Mouse (Mus musculus): Measurements from ENCODE around the gene R3hcc1l.

R3hcc1l gene

DNA sequence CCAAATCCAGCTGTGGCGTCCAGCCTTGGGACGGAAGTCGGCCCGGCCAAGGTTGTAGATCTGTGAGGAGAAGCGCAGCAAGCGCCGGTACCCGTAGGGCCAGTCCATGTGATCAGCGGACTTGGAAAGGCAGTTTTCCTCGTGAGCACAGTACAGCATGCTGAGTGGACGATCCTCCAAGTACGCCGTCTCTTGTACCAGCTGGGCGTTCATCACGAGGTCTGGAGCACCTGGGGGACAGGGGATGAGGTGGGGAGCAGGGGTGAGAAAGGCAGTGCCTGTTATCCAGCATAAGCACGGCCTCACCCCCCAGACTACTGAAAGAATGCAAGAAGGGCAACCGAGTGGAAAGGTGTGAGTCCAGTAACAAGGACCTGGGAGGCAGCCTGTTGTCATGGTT lies 81.3 kb downstream of the R3hcc1l start:
- DNase-seq (ENCODE audit: extremely low spot score) = no peak

DNA sequence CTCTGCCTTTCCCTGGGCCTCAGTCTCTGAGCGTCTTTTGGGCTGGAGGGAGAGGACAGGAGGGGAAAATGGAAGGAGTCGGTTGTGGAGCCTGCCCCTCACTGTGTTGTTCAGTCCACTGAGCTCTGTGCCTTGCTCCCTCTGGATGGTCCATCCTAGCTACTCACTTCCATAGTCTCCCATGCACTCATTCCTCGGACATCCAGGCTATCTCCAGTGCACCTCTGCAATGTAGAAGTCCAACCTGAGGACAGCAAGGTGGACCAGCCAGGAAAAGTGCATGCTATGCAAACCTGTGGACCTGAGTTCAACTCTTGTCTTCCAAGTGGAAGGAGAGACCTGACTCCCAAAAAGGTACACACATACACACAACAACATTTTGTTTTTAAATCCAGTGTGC lies 82.0 kb downstream of the R3hcc1l start:
- no peak for DNase-seq (ENCODE audit: extremely low spot score)

DNA sequence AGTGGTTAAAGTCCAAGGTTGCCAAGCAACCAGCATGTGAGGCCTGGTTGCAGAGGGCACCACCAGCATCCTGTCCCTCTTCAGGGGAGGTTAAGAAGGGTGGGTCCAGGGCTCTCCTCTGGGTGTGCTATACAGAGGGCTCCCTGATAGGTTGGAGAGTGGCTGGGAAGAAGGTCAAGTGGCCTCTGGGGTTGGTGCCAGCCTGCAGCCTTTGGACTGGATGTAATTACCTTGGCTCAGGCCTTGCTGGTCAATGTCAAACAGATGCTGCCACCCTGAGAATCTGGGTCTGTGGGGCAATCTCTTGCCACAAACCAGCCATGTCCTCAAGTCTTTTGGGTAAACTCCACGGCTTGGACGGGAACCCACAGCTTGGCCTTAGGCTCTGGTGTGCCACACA lies 82.9 kb downstream of the R3hcc1l start:
- no peak for DNase-seq (ENCODE audit: extremely low spot score)

DNA sequence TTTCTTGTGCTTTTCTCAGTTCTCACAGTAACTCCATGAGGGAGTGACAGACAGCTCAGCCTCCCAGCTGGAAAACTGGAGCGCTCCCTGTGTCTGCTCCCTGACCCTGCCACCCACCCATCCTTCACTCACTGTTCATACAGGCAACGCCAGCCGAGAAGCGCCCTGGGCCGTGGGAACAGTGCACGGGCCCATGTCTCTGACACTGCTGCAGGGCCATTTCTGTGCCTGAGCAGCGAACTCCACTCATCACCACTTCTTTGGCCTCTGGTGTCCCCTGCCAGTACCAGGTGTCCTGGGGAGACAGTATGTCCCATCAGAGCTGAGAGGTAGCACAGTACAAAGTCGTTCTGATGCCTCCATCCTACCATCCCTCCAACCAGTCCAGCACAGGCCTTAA lies 83.5 kb downstream of the R3hcc1l start:
- no peak for DNase-seq (ENCODE audit: extremely low spot score)

DNA sequence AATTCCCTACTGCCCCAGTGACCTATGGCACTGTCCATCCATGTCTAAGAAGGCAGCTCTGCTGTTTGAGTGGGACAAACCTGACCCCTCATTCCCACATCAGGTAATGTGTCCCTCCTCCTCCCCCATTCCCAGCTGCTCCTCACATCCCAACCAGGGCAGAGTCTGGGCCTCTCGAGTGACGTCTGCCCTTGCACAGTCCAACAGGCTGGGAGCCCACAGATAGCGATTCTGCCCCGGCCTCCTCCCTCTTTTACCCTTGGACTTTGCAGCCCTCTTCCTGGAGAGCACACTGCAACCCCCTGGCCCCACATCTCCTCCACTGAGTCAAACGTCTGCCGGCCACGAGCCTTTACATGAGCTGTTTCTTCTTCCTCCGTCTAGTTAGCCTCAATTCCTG lies 84.0 kb downstream of the R3hcc1l start:
- DNase-seq (ENCODE audit: extremely low spot score) = no peak

DNA sequence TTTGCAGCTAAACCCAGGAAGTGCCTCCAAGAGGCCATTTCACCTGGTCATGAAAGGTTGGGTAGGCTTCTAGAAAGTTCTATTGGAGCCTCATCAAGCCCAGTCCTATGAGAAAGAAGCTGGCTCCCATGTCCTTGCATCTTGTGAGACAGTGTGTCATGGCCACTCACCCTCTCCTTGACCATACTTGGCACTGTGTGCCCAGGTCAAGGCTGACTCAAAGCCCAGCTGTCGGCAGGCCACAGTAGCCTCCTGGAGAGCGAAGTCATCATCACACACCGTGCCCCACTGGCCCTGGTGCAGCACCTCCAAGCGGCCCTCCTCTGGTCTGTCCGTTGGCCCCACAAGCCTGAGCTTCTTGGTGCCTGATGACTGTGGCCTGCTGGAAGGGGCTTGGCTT lies 89.5 kb downstream of the R3hcc1l start:
- no peak for DNase-seq (ENCODE audit: extremely low spot score)

DNA sequence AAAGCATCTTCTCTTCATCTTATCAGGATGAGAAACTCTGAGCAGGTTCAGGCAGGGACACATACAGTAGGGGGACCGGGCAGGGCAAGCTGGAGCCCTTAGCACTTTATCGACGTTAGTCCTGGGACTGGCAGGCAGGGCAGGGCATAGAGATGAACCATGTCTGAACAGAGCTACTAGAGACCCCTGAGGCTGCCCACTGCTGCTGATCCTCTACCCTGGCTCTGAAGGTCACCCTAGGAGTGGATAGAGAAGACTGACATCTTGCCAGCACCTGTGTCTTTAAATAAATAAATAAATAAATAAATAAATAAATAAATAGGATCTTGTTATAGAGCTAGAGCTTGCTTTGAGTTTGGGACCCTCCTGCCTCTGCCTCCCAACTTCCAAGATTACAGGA lies 91.2 kb downstream of the R3hcc1l start:
- no peak for DNase-seq (ENCODE audit: extremely low spot score)

DNA sequence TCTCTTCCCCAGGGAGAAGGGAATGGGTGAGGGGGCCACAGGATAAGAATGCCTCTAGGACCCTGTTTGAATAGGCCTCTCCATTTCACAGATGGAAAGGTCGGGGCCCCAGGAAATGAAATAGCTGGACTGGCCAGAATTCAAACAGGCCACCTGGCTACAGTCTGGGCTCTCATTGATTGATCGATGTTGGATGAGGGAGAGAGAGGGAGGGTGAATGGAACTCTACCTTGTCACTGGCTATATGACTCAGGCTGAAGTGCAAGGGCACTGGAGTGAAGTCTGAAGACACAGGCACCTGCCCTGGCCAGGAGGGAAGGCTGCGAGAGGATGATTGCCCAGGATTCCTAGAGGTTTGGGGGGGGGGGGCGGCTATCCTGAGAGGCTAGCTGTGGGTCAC lies 93.2 kb downstream of the R3hcc1l start:
- no peak for DNase-seq (ENCODE audit: extremely low spot score)

DNA sequence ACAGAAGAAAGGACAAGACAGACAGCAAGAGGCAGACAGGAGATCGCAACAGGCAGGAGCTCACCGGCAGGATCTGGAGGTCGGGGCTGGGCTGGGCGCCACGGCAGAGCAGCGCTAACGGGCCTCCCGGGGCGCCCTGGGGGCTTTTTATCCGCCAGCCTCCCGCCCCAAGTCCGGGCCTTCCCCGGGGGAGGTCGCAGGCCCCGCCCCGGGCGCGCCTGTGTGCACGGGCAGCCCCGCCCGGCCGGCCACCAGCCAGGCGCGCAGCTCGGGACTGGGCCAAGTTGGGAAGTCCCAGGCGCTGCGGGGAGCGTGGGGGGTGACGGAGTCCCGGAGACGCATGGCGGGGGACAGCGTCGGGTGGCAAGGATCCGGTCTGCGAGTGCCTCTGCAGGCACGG lies 94.1 kb downstream of the R3hcc1l start, which contains the start of gene Loxl4:
Gene Loxl4 (minus strand): TSS at position 160 of the 400 bp plus-strand sequence.
- no peak for DNase-seq (ENCODE audit: extremely low spot score)

DNA sequence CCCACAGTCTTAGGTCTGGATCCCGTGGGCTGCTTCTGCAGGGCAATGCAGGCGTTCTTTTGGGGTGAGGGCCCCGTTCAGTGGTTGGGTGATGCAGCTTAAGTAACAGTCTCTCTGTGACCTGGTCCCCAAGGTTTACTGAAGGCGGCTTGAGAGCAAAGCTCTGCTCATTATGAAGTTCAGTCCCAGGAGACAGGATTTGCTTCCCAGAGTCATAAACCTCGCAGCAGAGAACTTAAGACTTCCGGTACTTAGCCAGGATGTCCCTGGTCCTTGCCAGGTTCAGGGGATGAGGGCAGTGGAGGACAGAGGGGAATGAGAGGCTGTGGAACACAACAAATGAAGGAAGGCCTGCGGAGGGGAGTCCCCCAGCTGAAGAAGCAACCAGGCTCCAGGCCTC lies 94.6 kb downstream of the R3hcc1l start:
- no peak for DNase-seq (ENCODE audit: extremely low spot score)

DNA sequence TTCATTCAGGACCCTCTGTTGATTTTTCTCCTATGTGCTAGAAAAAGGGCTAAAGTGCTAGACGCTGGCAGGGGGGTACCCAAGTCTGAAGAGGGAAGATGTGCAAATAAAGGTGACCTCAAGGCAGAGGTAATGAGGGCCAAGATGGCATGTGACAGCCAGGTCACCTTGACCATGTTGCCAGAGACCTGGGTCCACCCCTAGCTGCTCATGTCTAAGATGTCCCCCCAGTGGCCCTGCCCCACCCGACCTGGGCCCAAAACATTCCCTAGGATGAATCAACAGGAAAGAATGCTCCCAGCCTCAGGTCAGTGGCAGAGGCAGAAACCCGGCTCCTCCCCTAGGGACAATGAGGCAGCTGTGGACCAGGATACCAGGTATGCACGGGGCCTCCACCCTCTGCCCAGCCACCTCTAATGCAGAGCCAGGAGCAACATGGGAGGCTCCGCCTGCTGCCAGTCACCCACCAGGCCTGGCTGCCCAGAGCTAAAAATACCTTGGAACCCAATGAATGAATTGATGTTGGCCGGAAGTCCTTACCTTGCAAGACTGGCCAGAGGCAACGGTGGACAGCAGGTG lies 95.2 kb downstream of the R3hcc1l start:
- no peak for DNase-seq (ENCODE audit: extremely low spot score)

DNA sequence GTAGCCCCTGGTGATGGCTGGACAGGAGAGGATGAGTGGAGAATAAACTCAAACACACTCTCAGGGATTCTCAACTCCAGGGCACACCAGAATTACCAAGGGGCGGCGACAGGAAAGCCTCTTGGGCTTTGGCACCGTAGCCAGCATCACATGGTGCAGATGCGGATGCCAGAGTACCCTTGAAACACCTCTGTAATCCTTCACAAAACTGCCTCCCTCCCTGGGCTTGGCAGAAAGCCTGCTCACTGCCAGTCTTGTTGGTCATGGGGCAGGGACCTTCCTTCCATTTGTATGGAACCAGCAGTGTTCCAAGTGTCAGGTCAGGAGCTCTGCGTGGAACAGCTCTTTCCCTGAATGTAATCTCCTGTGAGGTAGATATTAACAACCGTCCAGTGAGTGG lies 109.5 kb downstream of the R3hcc1l start:
- no peak for DNase-seq (ENCODE audit: extremely low spot score)

DNA sequence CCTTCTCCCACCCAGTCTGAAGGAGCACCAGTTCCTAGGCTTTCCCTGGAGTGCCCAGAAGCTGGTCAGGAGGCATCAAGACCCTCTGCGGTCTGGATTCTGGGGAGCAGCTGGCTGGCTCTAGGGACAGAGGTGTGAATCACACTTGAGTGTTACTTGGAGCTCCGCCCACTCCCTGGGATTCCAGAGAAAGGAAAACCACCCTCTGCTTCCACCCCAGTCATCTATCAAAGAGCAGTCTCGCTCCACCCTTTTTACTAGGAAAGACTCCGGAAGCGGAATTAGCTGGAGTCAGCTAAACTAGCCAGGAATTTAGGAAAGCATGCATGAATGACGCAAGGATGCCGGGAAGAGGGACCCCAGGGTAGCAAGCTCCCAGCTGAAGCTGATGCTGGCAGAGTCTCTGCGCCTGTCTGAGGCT lies 113.0 kb downstream of the R3hcc1l start:
- DNase-seq (ENCODE audit: extremely low spot score) = peak; percentile 47

DNA sequence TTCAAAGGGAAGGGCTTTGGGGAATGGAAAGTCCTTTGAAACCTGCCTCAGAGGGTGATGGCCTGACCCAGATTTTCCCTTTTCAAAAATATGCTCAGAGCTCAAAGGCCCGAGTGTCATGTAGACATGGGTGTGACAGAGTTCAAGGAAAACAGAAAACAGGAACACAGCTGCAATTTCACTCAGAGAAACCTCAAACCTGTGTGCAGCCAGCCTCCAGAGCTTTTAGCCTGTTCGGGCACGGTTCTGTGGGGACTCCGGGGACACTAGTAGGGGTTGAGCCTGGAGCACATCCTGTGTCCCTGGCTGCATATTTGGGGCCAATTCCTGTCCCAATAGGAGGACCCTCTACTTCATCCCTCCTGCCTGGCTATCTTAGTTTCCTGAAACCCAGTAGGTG lies 113.7 kb downstream of the R3hcc1l start:
- no peak for DNase-seq (ENCODE audit: extremely low spot score)

DNA sequence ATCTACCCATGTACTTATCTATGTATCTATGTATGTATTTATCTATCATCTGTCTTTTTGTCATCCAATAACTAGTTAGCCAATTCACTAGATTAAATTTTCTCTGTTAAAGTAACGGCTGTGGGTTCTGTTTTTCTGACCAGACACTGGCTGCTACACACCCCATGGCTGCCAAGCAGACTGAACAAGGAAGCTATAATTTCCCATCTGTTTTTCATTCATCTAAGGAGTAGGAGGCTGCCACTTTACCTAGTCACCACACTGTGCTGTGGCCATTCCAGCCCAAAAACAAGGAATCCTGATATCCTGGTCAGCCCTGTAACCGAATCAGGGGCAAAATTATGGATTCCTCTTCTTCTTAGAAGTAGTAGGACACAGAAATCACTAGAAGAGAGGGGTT lies 115.1 kb downstream of the R3hcc1l start:
- DNase-seq (ENCODE audit: extremely low spot score) = no peak

DNA sequence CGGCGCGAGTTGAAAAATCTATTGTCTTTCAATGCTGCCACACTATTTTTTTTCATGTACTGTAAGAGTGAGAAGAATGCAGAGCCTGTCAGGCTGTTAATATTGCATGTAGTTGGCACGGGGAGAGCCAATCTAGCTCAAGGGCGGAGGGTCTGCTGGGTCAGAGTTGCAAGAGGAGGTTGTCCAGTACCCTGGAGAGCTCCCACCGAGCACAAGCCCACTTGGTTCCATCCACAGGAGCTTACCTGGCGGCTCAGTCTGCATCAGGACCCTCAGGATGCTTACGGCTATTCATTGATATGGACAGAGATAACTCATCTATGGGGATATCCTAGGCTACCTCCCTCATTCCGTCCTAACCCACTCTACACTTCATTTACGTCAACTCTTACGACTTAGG lies 118.1 kb downstream of the R3hcc1l start:
- peak; percentile 46 for DNase-seq (ENCODE audit: extremely low spot score)

DNA sequence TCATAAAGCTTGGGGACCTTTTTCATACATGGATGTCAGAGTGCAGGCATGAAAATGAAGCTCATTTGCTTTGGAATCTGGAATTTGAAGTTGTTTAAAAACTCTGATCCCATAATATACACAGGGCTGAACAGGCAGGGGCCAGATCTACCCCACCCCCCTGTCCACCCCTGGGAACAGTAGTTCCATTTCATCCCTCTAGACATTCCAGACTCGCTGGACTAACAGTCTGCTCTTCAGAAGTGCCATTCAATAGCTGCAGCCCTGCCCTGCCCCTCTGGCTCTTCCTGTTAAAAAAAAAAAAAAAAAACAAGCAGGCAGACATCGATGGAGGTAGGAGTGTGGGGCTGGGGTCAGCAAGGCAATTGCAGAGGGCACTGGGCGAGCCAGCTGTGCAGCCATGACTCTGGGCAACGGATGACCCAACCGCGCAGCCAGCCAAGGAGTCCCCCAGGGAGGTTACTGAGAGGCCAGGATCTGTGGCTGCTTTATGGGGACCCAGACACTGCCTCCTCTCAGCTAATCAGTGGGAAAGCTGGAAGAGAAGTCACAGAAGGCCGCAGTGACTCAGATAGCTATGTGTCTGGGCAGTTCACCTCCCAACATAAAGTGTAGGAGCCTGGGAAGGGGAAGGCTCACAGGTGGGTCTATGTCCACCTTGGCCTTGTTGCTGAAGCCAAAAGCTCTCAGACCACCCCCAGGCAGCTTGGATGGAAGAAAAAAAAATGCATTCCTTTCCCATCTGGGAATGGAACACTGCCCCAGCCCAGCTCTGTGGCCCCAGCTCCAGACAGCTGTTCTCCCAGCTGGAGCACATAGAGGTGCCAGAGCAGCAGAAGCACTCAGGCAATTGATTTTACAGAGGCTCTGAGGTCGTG lies 120.3 kb downstream of the R3hcc1l start:
- peak; percentile 27 for DNase-seq (ENCODE audit: extremely low spot score)

DNA sequence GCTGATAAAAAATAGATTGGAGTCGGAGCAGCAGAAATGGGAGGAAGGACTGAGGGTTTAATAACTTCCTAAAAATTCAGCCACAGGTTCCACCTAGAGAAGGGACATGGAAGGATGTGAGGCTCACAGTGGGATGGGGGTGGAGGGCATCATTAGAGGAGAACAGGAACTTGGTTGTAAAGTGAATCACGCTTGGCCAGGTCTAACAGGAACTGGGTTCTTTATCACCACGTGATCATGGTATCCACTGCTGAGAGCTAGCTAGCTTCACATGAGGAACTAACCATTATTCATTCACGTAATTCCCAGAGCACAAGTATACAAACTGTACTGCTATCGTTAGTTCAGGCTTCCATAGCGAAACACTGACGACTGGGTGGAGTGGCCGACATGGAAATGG lies 121.0 kb downstream of the R3hcc1l start:
- no peak for DNase-seq (ENCODE audit: extremely low spot score)

DNA sequence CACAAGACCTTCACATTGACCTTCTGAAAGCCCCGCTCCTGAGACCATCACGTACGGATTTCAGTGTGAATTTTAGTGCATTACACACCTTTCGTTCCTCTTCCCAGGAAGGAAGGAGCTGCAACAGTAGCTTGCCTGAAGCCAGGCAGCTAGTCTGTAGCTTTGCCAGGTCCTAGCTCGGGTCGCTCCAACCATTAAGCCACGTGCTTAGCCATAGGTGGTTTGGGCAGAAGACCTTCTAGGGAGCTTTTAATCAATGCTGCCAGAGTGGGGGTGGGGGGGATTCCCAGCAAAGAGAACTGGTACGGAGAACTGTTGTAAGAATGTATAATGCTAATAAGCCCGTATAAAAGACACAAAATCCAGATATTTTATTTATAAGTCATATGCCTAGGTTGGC lies 121.7 kb downstream of the R3hcc1l start:
- DNase-seq (ENCODE audit: extremely low spot score) = no peak
